Mouse (Mus musculus) limb, embryonic 14.5 days (tissue): Measurements from ENCODE around the gene Ppp1r32. TPM values are rescaled to one million over a fixed set of nuclear protein-coding genes. Genes with fewer than 3 reads are reported as not detected.

Experiments
- ATAC-seq: fragments of 200-750 bp; cut with Nextera tagmentation; 2 replicates; pipeline ENCODE4 v1.8.0; 2017; ENCODE audit warnings: low read depth, moderate number of reproducible peaks, moderate TSS enrichment; ENCODE audit not compliant: low FRiP score
- DNase-seq: peaks from one replicate; pipeline ENCODE4 v3.0.0-alpha.2; 2015; ENCODE audit warnings: low spot score
- H3K27ac ChIP-seq: fragments of 300-500 bp; sonication (generic); replicated peaks from 2 replicates; pipeline ENCODE4 v1.5.1; 2014; ENCODE audit warnings: low read depth, mild to moderate bottlenecking, low read length, moderate library complexity, mixed read lengths
- H3K27me3 ChIP-seq: fragments of 300-500 bp; sonication (generic); 2 replicates; pipeline ENCODE4 v1.6.1; 2014; ENCODE audit warnings: low read length, mixed read lengths; ENCODE audit not compliant: control insufficient read depth, insufficient read depth
- H3K36me3 ChIP-seq: fragments of 300-500 bp; sonication (generic); 2 replicates; pipeline ENCODE4 v1.6.1; 2014; ENCODE audit warnings: mild to moderate bottlenecking, low read length, moderate library complexity, mixed read lengths; ENCODE audit not compliant: control insufficient read depth, insufficient read depth
- H3K4me1 ChIP-seq: fragments of 300-500 bp; sonication (generic); 2 replicates; pipeline ENCODE4 v1.6.1; 2014; ENCODE audit warnings: antibody characterized with exemption, low read length, mixed read lengths; ENCODE audit not compliant: control insufficient read depth, insufficient read depth
- H3K4me2 ChIP-seq: fragments of 300-500 bp; sonication (generic); replicated peaks from 2 replicates; pipeline ENCODE4 v1.6.1; 2014; ENCODE audit warnings: low read depth, mild to moderate bottlenecking, low read length, moderate library complexity; ENCODE audit not compliant: severe bottlenecking
- H3K4me3 ChIP-seq: fragments of 300-500 bp; sonication (generic); replicated peaks from 2 replicates; pipeline ENCODE4 v1.5.1; 2014; ENCODE audit warnings: low read length
- H3K9ac ChIP-seq: fragments of 300-500 bp; sonication (generic); 2 replicates; pipeline ENCODE4 v1.6.1; 2014; ENCODE audit warnings: mild to moderate bottlenecking, low read depth, low read length, moderate library complexity; ENCODE audit not compliant: severe bottlenecking
- H3K9me3 ChIP-seq: fragments of 300-500 bp; sonication (generic); 2 replicates; pipeline ENCODE4 v1.6.1; 2016; ENCODE audit warnings: low read length; ENCODE audit not compliant: control insufficient read depth
- POLR2A ChIP-seq: fragments of 200-500 bp; IDR thresholded peaks from 2 replicates; pipeline ENCODE4 v1.8.0; 2012; ENCODE audit warnings: inconsistent platforms, mild to moderate bottlenecking, moderate library complexity, borderline replicate concordance; ENCODE audit not compliant: insufficient read depth, insufficient read length; ENCODE audit errors: extremely low read depth
- WGBS: fragments of 180-500 bp; shearing (Covaris S2); extraction: QIAGEN DNeasy Blood & Tissue Kit; methylation state at CpG from one replicate; pipeline ENCODE4 v1.1.7; 2014; 5-methylcytosine and 5-hydroxymethylcytosine counted together
- polyA plus RNA-seq, 2 experiments: library from polyadenylated mRNA; depleted of rRNA in 1 of 2; stranded (reverse) in 1 of 2; unstranded in 1 of 2; fragments of >200 nt; fragmentation: Nextera tagmentation in 1 of 2; extraction: Ambion mirVana in 1 of 2; gene quantifications; 2 replicates each; pipeline versions ENCODE4 v1.2.1 to v1.2.3; 2012 to 2014

Gene Ppp1r32
- polyA plus RNA-seq, 2 experiments, result 0.18 to 0.78 TPM

DNA sequence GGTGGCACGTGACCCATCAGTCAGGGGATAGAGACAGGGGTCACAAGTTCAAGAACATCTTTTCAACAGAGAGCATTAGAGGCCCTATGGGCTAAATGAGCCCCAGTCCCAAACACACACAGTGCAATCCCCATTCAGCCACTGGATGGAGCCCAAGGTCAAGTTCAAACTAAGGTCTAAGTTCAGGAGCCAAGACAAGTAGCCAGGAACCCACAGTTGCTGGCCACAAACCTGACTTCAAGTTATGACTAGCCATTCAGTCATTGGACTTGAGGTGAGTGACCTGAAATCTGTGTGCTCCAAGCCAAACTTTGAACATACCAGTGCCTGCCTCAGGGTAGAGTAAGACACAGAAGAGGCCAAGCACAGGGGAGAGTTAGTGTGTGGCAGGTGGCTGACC lies 45.2 kb downstream of the Ppp1r32 start:
- no peaks in the 10 kb centered on the region for H3K9me3 ChIP-seq
- H3K4me3 ChIP-seq, result no peak overlapping the region
- no peak overlapping the region for H3K9ac ChIP-seq
- ATAC-seq (no peak), DNase-seq (no peak)
- no peaks in the 10 kb centered on the region for H3K36me3 ChIP-seq
- 69% methylated on average over 1 of the region's 1 CpGs for WGBS
- H3K4me1 ChIP-seq, result no peaks in the 10 kb centered on the region
- H3K4me2 ChIP-seq, result no peak overlapping the region
- no peak overlapping the region for H3K27ac ChIP-seq
- no peaks in the 10 kb centered on the region for H3K27me3 ChIP-seq
- TF ChIP-seq POLR2A, result no peak

DNA sequence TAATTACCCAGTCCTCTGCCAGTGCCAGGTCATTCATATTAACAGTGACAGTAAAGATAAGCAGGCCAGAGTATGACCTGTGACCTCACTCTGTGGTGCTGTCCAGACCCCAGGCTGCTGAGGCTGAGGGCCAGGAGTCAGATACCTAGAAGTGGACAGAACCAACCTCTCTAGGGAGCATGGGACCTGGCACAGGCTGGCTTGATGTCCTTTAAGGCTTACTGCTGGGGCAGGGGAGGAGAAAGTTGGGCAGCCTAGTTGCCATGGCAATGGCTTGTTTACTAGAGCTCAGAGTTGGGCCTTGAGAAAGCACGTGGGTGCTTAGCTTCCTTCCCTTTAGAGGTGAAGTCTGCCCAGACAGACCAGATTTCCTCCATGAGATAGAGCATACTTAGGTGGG lies 46.0 kb downstream of the Ppp1r32 start:
- no peaks in the 10 kb centered on the region for H3K36me3 ChIP-seq
- H3K4me1 ChIP-seq, result no peaks in the 10 kb centered on the region
- no peak overlapping the region for H3K27ac ChIP-seq
- H3K4me2 ChIP-seq, result no peak overlapping the region
- DNase-seq (no peak), ATAC-seq (no peak)
- H3K27me3 ChIP-seq, result no peaks in the 10 kb centered on the region
- no peak overlapping the region for H3K4me3 ChIP-seq
- TF ChIP-seq POLR2A, result no peak
- H3K9ac ChIP-seq, result no peak overlapping the region
- 31% methylated on average over 1 of the region's 1 CpGs for WGBS
- H3K9me3 ChIP-seq, result no peaks in the 10 kb centered on the region

DNA sequence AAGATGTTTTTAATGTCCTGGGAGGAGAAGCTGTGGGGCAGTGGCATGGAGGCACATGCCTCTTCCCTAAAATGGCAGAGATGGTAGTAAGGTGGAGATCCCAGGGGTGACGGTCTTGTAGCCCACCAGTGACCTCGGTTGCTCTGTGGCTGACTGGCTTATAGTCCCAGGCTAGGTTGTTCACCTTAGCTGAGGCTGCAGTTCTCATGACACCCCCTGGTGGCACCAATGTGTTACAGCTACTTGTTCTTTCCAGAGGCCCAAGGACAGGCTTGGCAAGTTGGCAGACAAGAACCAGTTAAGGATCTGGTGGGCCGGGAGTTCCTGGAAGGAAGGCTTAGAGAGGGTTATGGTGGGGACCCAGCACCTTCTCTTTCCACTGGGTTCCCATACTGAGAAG lies 46.8 kb downstream of the Ppp1r32 start:
- Histone ChIP-seq H3K9ac (no peak overlapping the region), H3K27me3 (no peaks in the 10 kb centered on the region), H3K4me2 (no peak overlapping the region), H3K4me1 (no peaks in the 10 kb centered on the region), H3K27ac (no peak overlapping the region), H3K4me3 (no peak overlapping the region), H3K36me3 (no peaks in the 10 kb centered on the region), H3K9me3 (no peaks in the 10 kb centered on the region)
- TF ChIP-seq POLR2A, result no peak
- ATAC-seq, result no peak
- WGBS, result 32% methylated on average over 3 of the region's 3 CpGs
- peak; percentile 48 for DNase-seq

DNA sequence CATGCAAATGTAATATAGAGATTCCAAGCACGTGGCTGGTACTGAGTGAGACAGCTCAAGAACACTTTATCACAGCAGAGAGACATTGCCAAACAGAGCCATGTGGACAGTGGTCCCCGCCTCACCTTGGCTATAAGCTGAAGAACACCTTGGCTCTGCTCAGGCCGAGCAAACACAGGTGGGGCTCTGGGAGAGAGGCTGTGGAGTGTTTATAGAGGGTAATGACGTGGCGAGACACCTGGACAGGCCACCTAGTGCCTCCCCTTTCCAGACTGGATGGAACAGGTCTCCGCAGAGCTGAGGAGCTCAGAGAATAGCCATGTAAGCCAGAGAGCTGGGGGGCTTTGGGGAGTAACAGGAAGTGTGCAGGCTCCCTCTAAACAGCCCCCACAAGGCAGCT lies 47.8 kb downstream of the Ppp1r32 start:
- ATAC-seq (no peak), DNase-seq (no peak)
- Histone ChIP-seq H3K9me3 (no peaks in the 10 kb centered on the region), H3K4me2 (no peak overlapping the region), H3K27me3 (no peaks in the 10 kb centered on the region), H3K4me1 (peaks cover 5% of the 10 kb centered on the region), H3K36me3 (no peaks in the 10 kb centered on the region), H3K27ac (no peak overlapping the region), H3K4me3 (no peak overlapping the region), H3K9ac (no peak overlapping the region)
- 71% methylated on average over 6 of the region's 6 CpGs for WGBS
- no peak for TF ChIP-seq POLR2A

DNA sequence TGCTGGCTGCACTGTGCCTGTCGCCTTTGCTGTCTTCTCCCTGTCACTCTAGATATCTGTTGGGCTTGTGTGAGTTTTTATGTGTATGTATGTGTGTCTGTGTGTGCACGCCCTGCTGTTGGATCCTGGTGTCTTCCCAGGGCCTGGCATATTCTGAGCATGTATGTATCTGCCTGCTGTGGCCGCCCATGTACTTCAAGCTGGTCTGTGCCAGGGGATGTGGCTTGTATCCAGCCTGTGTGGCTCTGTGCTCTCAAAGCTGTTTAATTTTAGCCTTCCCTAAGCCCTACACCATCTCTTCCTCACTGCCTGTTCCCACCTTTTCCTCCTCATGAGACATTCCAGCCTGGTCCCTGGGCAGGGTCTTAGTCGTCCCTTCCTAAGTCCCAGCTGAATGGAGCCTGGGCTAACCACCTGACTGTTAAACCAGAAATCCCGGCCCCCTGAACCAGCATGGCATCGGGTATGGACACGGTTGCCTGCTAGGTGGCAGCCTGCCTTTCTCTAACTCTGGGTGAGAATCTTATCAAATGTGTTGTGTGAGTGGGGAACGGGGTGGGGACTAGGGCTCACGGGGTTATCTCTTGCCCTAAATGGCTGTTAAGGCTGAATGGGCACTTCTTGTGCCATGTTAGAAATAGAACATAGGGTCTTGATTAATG lies 48.7 kb downstream of the Ppp1r32 start:
- ATAC-seq (no peak), DNase-seq (no peak)
- no peak for TF ChIP-seq POLR2A
- Histone ChIP-seq H3K27ac (no peak overlapping the region), H3K4me2 (no peak overlapping the region), H3K9ac (no peak overlapping the region), H3K9me3 (no peaks in the 10 kb centered on the region), H3K27me3 (no peaks in the 10 kb centered on the region), H3K36me3 (no peaks in the 10 kb centered on the region), H3K4me1 (peaks cover 10% of the 10 kb centered on the region), H3K4me3 (no peak overlapping the region)
- 69% methylated on average over 9 of the region's 9 CpGs for WGBS
